Mouse (Mus musculus): ENCODE data around the gene Clca3a2. TPM values are rescaled to one million over a fixed set of nuclear protein-coding genes. Genes with fewer than 3 reads are reported as not detected.
"Not testable (repeated sequence)": the region's sequence is repeated elsewhere in the genome, so short reads cannot be mapped to it uniquely, and the experiment has no call there.

Clca3a2 gene
- total and polyA plus RNA-seq, 3 experiments = not detected

GRCm38 (mm10) chr3:144820632-144821031, 1.3 kb upstream of the Clca3a2 start:
- H3K36me3 ChIP-seq (replicated peaks in 1 of 2; ENCODE audit: control insufficient read depth in 1 of 2, insufficient read depth in 1 of 2, low read length in 1 of 2) = no peaks in the 10 kb centered on the region
- in situ Hi-C loops (cut with MboI; ENCODE audit: low pct_ligation_motif_present, low pct_unique_long_range_greater_than_20kb, low sequenced_read_pairs) (loop anchor here (10.0 kb wide), 2 partner anchors 184 to 304 kb away; no protein-coding TSS in a partner anchor), dilution Hi-C loops (cut with MboI; ENCODE audit: extremely low pct_ligation_motif_present, extremely low pct_unique_long_range_greater_than_20kb, low sequenced_read_pairs) (no loop called here)
- H3K27ac ChIP-seq (ENCODE audit: insufficient read depth, low read depth) = no peak overlapping the region
- no peaks in the 10 kb centered on the region for H3K79me2 ChIP-seq (replicated peaks; ENCODE audit: control insufficient read depth, extremely low read depth, insufficient read depth, poor library complexity, severe bottlenecking)
- no peak overlapping the region for H3K4me3 ChIP-seq (replicated peaks in 1 of 3; ENCODE audit: low read depth in 2 of 3, low read length in 2 of 3, poor library complexity in 1 of 3)
- TF ChIP-seq RAD21 (IDR thresholded peaks at IDR 0.05; ENCODE audit: low read depth, low read length) (no peak), IRF4 (IDR thresholded peaks at IDR 0.05; ENCODE audit: low read depth, low read length) (no peak), MXI1 (IDR thresholded peaks at IDR 0.05; ENCODE audit: low read depth, low read length) (no peak), ZC3H11A (IDR thresholded peaks at IDR 0.05; ENCODE audit: low read depth, low read length) (no peak), SIN3A (IDR thresholded peaks at IDR 0.05; ENCODE audit: low read length) (no peak), POLR2A (IDR thresholded peaks at IDR 0.05; ENCODE audit: low read depth, low read length) (no peak), BHLHE40 (IDR thresholded peaks at IDR 0.05; ENCODE audit: low read depth, low read length) (no peak), ZNF384 (IDR thresholded peaks at IDR 0.05; ENCODE audit: low read depth, low read length) (no peak), JUN (IDR thresholded peaks at IDR 0.05; ENCODE audit: insufficient read depth, low read depth, low read length) (no peak), ETS1 (conservative IDR thresholded peaks at IDR 0.05; ENCODE audit: low read depth, low read length) (no peak), ZKSCAN1 (IDR thresholded peaks at IDR 0.05; ENCODE audit: borderline replicate concordance, low read depth, low read length) (no peak), POLR2AphosphoS2 (IDR thresholded peaks at IDR 0.05; ENCODE audit: low read depth, low read length) (no peak), NELFE (IDR thresholded peaks at IDR 0.05; ENCODE audit: low read depth, low read length) (no peak), TBP (conservative IDR thresholded peaks at IDR 0.05; ENCODE audit: low read depth, low read length) (no peak)
- 0 out of 4 replicates have a peak, but pooled peaks cover 0 to 4% of the 10 kb centered on the region in 2 experiments for H3K4me1 ChIP-seq (ENCODE audit: control insufficient read depth in 1 of 2, insufficient read depth in 2 of 2)
- H3K9me3 ChIP-seq (replicated peaks; ENCODE audit: low read length) = no peaks in the 10 kb centered on the region
- H3K27me3 ChIP-seq (replicated peaks) = no peaks in the 10 kb centered on the region
- DNase-seq (ENCODE audit: extremely low read depth) = no peak
- H3K9ac ChIP-seq (ENCODE audit: insufficient read depth, low read depth) = no peak overlapping the region
- no peak overlapping the region for H3K4me2 ChIP-seq (ENCODE audit: insufficient read depth, low read depth, poor library complexity, severe bottlenecking)

- H3K27me3 ChIP-seq (replicated peaks); H3K27ac ChIP-seq (ENCODE audit: insufficient read depth, low read depth); H3K79me2 ChIP-seq (replicated peaks; ENCODE audit: control insufficient read depth, extremely low read depth, insufficient read depth, poor library complexity, severe bottlenecking); H3K4me1 ChIP-seq (ENCODE audit: control insufficient read depth in 1 of 2, insufficient read depth in 2 of 2); H3K9me3 ChIP-seq (replicated peaks; ENCODE audit: low read length); in situ Hi-C loops (cut with MboI; ENCODE audit: low pct_ligation_motif_present, low pct_unique_long_range_greater_than_20kb, low sequenced_read_pairs); H3K4me3 ChIP-seq (replicated peaks in 1 of 3; ENCODE audit: low read depth in 2 of 3, low read length in 2 of 3, poor library complexity in 1 of 3); dilution Hi-C loops (cut with MboI; ENCODE audit: extremely low pct_ligation_motif_present, extremely low pct_unique_long_range_greater_than_20kb, low sequenced_read_pairs); H3K9ac ChIP-seq (ENCODE audit: insufficient read depth, low read depth); H3K36me3 ChIP-seq (replicated peaks in 1 of 2; ENCODE audit: control insufficient read depth in 1 of 2, insufficient read depth in 1 of 2, low read length in 1 of 2); H3K4me2 ChIP-seq (ENCODE audit: insufficient read depth, low read depth, poor library complexity, severe bottlenecking); DNase-seq (ENCODE audit: extremely low read depth): not testable (repeated sequence)
Observed at GRCm38 (mm10) chr3:144813336-144813735, 6.0 kb downstream of the Clca3a2 start.

DNA sequence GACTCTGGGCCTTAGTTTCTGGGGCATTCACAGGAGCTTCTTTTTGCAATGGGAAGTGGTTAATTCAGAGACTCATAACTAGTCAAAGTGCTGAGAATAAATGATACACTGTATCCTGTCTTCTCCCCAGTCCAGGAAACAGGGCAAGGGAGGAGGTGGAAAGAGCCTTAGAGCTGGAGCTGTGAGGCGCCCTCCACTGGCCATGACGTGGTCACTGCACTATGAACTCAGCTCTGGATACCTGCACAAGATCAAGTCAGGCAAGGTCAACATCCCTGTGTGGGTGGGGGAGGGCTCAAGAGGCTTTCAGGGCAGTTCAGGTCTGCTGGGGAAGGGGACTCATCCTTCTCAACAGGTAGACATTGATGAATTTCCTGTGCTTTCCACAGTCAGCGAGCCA, 7.5 kb downstream of the Clca3a2 start:
- no peak for DNase-seq (ENCODE audit: extremely low read depth)
- dilution Hi-C loops (cut with MboI; ENCODE audit: extremely low pct_ligation_motif_present, extremely low pct_unique_long_range_greater_than_20kb, low sequenced_read_pairs) = no loop called here

DNA sequence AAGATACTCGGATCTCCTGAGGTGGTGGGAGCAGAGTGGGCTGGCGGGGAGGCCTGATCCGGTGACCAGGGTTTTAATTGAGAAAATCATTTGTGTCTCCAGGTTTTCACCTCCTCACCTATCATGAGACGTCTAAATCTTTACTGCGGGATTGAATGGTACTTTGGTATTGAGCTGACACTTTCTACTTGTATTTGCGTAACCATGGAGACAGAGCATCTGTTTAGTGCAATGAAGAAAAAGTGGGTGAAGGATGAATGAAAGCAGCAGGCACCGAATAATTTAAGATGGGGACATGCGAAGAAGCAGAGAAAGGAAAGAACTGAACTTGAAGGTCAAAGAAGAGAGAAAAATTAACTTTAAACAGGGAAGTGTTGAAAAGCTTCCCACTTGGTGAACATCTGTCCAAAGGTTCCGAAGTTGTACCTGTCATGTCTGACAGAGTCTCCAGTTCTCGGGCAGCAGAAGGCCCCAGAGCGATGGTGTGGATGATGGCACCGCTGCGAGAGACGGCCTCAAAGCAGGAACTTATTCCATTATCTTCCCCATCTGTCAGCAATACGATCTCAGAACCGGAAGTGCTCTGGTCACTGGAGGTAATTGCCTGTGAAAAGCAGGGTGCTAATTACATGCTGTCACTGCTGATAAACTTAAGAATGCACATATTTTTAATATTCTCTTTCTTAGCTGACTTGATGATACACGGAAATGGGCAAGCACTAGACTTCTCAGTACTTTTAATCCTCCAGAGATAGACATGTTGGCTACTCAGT, 11.0 kb downstream of the Clca3a2 start:
- DNase-seq (ENCODE audit: extremely low read depth); H3K27me3 ChIP-seq (replicated peaks); H3K4me2 ChIP-seq (ENCODE audit: insufficient read depth, low read depth, poor library complexity, severe bottlenecking); H3K36me3 ChIP-seq (replicated peaks in 1 of 2; ENCODE audit: control insufficient read depth in 1 of 2, insufficient read depth in 1 of 2, low read length in 1 of 2); H3K4me3 ChIP-seq (replicated peaks in 1 of 3; ENCODE audit: low read depth in 2 of 3, low read length in 2 of 3, poor library complexity in 1 of 3); H3K4me1 ChIP-seq (ENCODE audit: control insufficient read depth in 1 of 2, insufficient read depth in 2 of 2); H3K9me3 ChIP-seq (replicated peaks; ENCODE audit: low read length); in situ Hi-C loops (cut with MboI; ENCODE audit: low pct_ligation_motif_present, low pct_unique_long_range_greater_than_20kb, low sequenced_read_pairs); dilution Hi-C loops (cut with MboI; ENCODE audit: extremely low pct_ligation_motif_present, extremely low pct_unique_long_range_greater_than_20kb, low sequenced_read_pairs); H3K27ac ChIP-seq (ENCODE audit: insufficient read depth, low read depth); H3K79me2 ChIP-seq (replicated peaks; ENCODE audit: control insufficient read depth, extremely low read depth, insufficient read depth, poor library complexity, severe bottlenecking); H3K9ac ChIP-seq (ENCODE audit: insufficient read depth, low read depth): not testable (repeated sequence)

More for the DNA sequence above, 7.5 kb downstream of the Clca3a2 start:
- Histone ChIP-seq H3K4me3 (replicated peaks in 1 of 3; ENCODE audit: low read depth in 2 of 3, low read length in 2 of 3, poor library complexity in 1 of 3) (no peak overlapping the region), H3K79me2 (replicated peaks; ENCODE audit: control insufficient read depth, extremely low read depth, insufficient read depth, poor library complexity, severe bottlenecking) (no peaks in the 10 kb centered on the region), H3K4me1 (ENCODE audit: control insufficient read depth in 1 of 2, insufficient read depth in 2 of 2) (no peaks in the 10 kb centered on the region), H3K36me3 (replicated peaks in 1 of 2; ENCODE audit: control insufficient read depth in 1 of 2, insufficient read depth in 1 of 2, low read length in 1 of 2) (no peaks in the 10 kb centered on the region), H3K9ac (ENCODE audit: insufficient read depth, low read depth) (no peak overlapping the region), H3K4me2 (ENCODE audit: insufficient read depth, low read depth, poor library complexity, severe bottlenecking) (no peak overlapping the region), H3K27me3 (replicated peaks) (no peaks in the 10 kb centered on the region), H3K27ac (ENCODE audit: insufficient read depth, low read depth) (no peak overlapping the region), H3K9me3 (replicated peaks; ENCODE audit: low read length) (no peaks in the 10 kb centered on the region)
- in situ Hi-C loops (cut with MboI; ENCODE audit: low pct_ligation_motif_present, low pct_unique_long_range_greater_than_20kb, low sequenced_read_pairs) = no loop called here
- TF ChIP-seq SMC3 (IDR thresholded peaks at IDR 0.05; ENCODE audit: low read depth, low read length) (peak; percentile 30), CTCF (conservative IDR thresholded peaks at IDR 0.05 in 1 of 2, IDR thresholded peaks at IDR 0.05 in 1 of 2; ENCODE audit: low read depth in 2 of 2, low read length in 2 of 2) (peak in 1 of 2 experiments; percentile 54; a peak in 3 of 4 replicates), PAX5 (IDR thresholded peaks at IDR 0.05; ENCODE audit: low read length) (no peak)

Data from CH12.LX (cell line).